Comparison of ENCODE assay signal across 28 mouse cellular contexts in genomic region chr1:189214477-189214876, GRCm38 (mm10).
DNase-seq lines count a peak whose midpoint lies in the region; ATAC-seq and TF ChIP-seq lines count a peak whose summit lies in the region.
"Had no signal": no experiment of that assay in that cellular context is flagged by ENCODE, and none has a peak within 500 bp of the region (broad histone marks: within the 10 kb centered on the region; RNA-seq: fewer than 3 reads in every experiment).

No protein-coding gene starts in this region.

- 66% methylated on average over 3 of the region's 3 CpGs for WGBS in forebrain, embryonic 15.5 days
- 81% methylated on average over 3 of the region's 3 CpGs for WGBS in forebrain, embryonic 14.5 days
- WGBS in heart, embryonic 13.5 days, result 83% methylated on average over 3 of the region's 3 CpGs
- 66% methylated on average over 3 of the region's 3 CpGs for WGBS in lung, embryonic 16.5 days
- 78% methylated on average over 3 of the region's 3 CpGs for WGBS in lung, postnatal 0 days

- H3K4me2 ChIP-seq in forebrain, embryonic 15.5 days (replicated peaks), result no peak overlapping the region
- H3K4me2 ChIP-seq in forebrain, embryonic 14.5 days (ENCODE audit: low read length), result no peak overlapping the region
- no peak overlapping the region for H3K4me2 ChIP-seq in heart, embryonic 13.5 days
- no peak overlapping the region for H3K4me2 ChIP-seq in lung, embryonic 16.5 days (ENCODE audit: low read depth, low read length)
- no peak overlapping the region for H3K4me2 ChIP-seq in lung, postnatal 0 days (replicated peaks; ENCODE audit: low read depth, low read length)
- H3K4me2 ChIP-seq: embryonic facial prominence, embryonic 13.5 days; hindbrain, embryonic 13.5 days; intestine, embryonic 15.5 days had no signal

- TF ChIP-seq CTCF in lung, postnatal 0 days (IDR thresholded peaks at IDR 0.05), result no peak

- H3K27me3 ChIP-seq in forebrain, embryonic 15.5 days, result no peaks in the 10 kb centered on the region
- H3K27me3 ChIP-seq in forebrain, embryonic 14.5 days (replicated peaks; ENCODE audit: control insufficient read depth, insufficient read depth, low read length), result no peaks in the 10 kb centered on the region
- H3K27me3 ChIP-seq in heart, embryonic 13.5 days (replicated peaks), result no peaks in the 10 kb centered on the region
- no peaks in the 10 kb centered on the region for H3K27me3 ChIP-seq in lung, embryonic 16.5 days (ENCODE audit: control insufficient read depth, insufficient read depth, low read depth, low read length)
- no peaks in the 10 kb centered on the region for H3K27me3 ChIP-seq in lung, postnatal 0 days (replicated peaks; ENCODE audit: insufficient read depth, low read length)
- H3K27me3 ChIP-seq: CH12.LX; embryonic facial prominence, embryonic 13.5 days; hindbrain, embryonic 13.5 days; intestine, embryonic 15.5 days had no signal

- H3K4me3 ChIP-seq in forebrain, embryonic 15.5 days, result no peak overlapping the region
- H3K4me3 ChIP-seq in forebrain, embryonic 14.5 days (ENCODE audit: low read depth, low read length), result no peak overlapping the region
- no peak overlapping the region for H3K4me3 ChIP-seq in heart, embryonic 13.5 days
- no peak overlapping the region for H3K4me3 ChIP-seq in lung, embryonic 16.5 days (ENCODE audit: low read length)
- H3K4me3 ChIP-seq in lung, postnatal 0 days (ENCODE audit: low read depth, low read length), result no peak overlapping the region
- H3K4me3 ChIP-seq: embryonic facial prominence, embryonic 10.5 days; embryonic facial prominence, embryonic 13.5 days; forebrain, embryonic 10.5 days; heart, adult 2 months; heart, embryonic 10.5 days; hindbrain, embryonic 10.5 days; hindbrain, embryonic 13.5 days; intestine, embryonic 15.5 days had no signal

- no peaks in the 10 kb centered on the region for H3K36me3 ChIP-seq in forebrain, embryonic 15.5 days
- 0 out of 2 replicates have a peak, but pooled peaks cover 2% of the 10 kb centered on the region for H3K36me3 ChIP-seq in forebrain, embryonic 14.5 days (ENCODE audit: control insufficient read depth, insufficient read depth, low read length)
- no peaks in the 10 kb centered on the region for H3K36me3 ChIP-seq in heart, embryonic 13.5 days
- no peaks in the 10 kb centered on the region for H3K36me3 ChIP-seq in lung, embryonic 16.5 days (ENCODE audit: control insufficient read depth, insufficient read depth, low read length)
- no peaks in the 10 kb centered on the region for H3K36me3 ChIP-seq in lung, postnatal 0 days (ENCODE audit: insufficient read depth, low read length)
- H3K36me3 ChIP-seq: embryonic facial prominence, embryonic 10.5 days; forebrain, embryonic 10.5 days; G1E; heart, embryonic 10.5 days; hindbrain, embryonic 10.5 days; intestine, embryonic 15.5 days had no signal

- DNase-seq in forebrain, embryonic 14.5 days (ENCODE audit: low spot score), result no peak
- no peak for DNase-seq in heart, postnatal 4 days
- DNase-seq in lung, postnatal 0 days (ENCODE audit: low spot score), result no peak
- no peak for DNase-seq in spleen, adult 12 weeks (ENCODE audit: low spot score)
- no peak for DNase-seq in cerebellum, adult 11-12 months
- DNase-seq: adrenal gland, adult 2 months; adrenal gland, postnatal 14 days; cerebellum, adult 11 months; cerebellum, adult 8-10 months; cerebellum, postnatal 10 days; cerebellum, postnatal 36 days; embryo, embryonic 11 days; gastrocnemius, postnatal 10 days; gastrocnemius, postnatal 36 days; heart, adult 2 months had no signal

- TF ChIP-seq EP300 in lung, postnatal 0 days (IDR thresholded peaks at IDR 0.05), result no peak

- 0 out of 2 replicates have a peak overlapping the region, but pooled peaks have one; percentile 16 for H3K27ac ChIP-seq in forebrain, embryonic 15.5 days (replicated peaks)
- no peak overlapping the region for H3K27ac ChIP-seq in forebrain, embryonic 14.5 days (ENCODE audit: low read depth, low read length)
- 0 out of 2 replicates have a peak overlapping the region, but pooled peaks have one; percentile 33 for H3K27ac ChIP-seq in heart, embryonic 13.5 days (replicated peaks)
- H3K27ac ChIP-seq in lung, embryonic 16.5 days (ENCODE audit: low read length), result no peak overlapping the region
- no peak overlapping the region for H3K27ac ChIP-seq in lung, postnatal 0 days (ENCODE audit: low read length)
- H3K27ac ChIP-seq: embryonic facial prominence, embryonic 10.5 days; embryonic facial prominence, embryonic 13.5 days; forebrain, embryonic 10.5 days; heart, adult 2 months; heart, embryonic 10.5 days; hindbrain, embryonic 10.5 days; hindbrain, embryonic 13.5 days; intestine, embryonic 15.5 days had no signal

- H3K4me1 ChIP-seq in forebrain, embryonic 15.5 days, result peaks cover 28% of the 10 kb centered on the region
- peaks cover 9% of the 10 kb centered on the region; the same call in 1 of the 2 replicates for H3K4me1 ChIP-seq in forebrain, embryonic 14.5 days (ENCODE audit: control insufficient read depth, insufficient read depth, low read length)
- peaks cover 14% of the 10 kb centered on the region for H3K4me1 ChIP-seq in heart, embryonic 13.5 days
- peaks cover 5% of the 10 kb centered on the region; the same call in 1 of the 2 replicates for H3K4me1 ChIP-seq in lung, embryonic 16.5 days (replicated peaks; ENCODE audit: control insufficient read depth, insufficient read depth, low read length)
- H3K4me1 ChIP-seq in lung, postnatal 0 days (ENCODE audit: insufficient read depth, low read depth, low read length), result no peaks in the 10 kb centered on the region
- H3K4me1 ChIP-seq: embryonic facial prominence, embryonic 10.5 days; embryonic facial prominence, embryonic 13.5 days had no signal

- H3K9me3 ChIP-seq in forebrain, embryonic 15.5 days, result no peaks in the 10 kb centered on the region
- no peaks in the 10 kb centered on the region for H3K9me3 ChIP-seq in forebrain, embryonic 14.5 days (replicated peaks; ENCODE audit: control insufficient read depth, low read length)
- no peaks in the 10 kb centered on the region for H3K9me3 ChIP-seq in heart, embryonic 13.5 days
- H3K9me3 ChIP-seq in lung, embryonic 16.5 days (ENCODE audit: control insufficient read depth, low read length), result no peaks in the 10 kb centered on the region
- H3K9me3 ChIP-seq in lung, postnatal 0 days (ENCODE audit: low read length), result no peaks in the 10 kb centered on the region
- H3K9me3 ChIP-seq: embryonic facial prominence, embryonic 10.5 days; embryonic facial prominence, embryonic 13.5 days; heart, embryonic 10.5 days; intestine, embryonic 15.5 days had no signal

- ATAC-seq in forebrain, embryonic 15.5 days (replicated peaks), result 0 out of 2 replicates have a peak, but pooled peaks have one; percentile 49
- no peak for ATAC-seq in forebrain, embryonic 14.5 days
- ATAC-seq in heart, embryonic 13.5 days (ENCODE audit: extremely low read depth, insufficient number of reproducible peaks, low FRiP score, low TSS enrichment), result no peak
- 0 out of 2 replicates have a peak, but pooled peaks have one; percentile 12 for ATAC-seq in lung, embryonic 16.5 days (ENCODE audit: low read depth)
- ATAC-seq in lung, postnatal 0 days, result no peak
- ATAC-seq: hindbrain, embryonic 16.5 days; intestine, embryonic 15.5 days had no signal

- no peak overlapping the region for H3K9ac ChIP-seq in forebrain, embryonic 15.5 days (replicated peaks)
- H3K9ac ChIP-seq in forebrain, embryonic 14.5 days (ENCODE audit: low read length), result no peak overlapping the region
- H3K9ac ChIP-seq in heart, embryonic 13.5 days, result no peak overlapping the region
- H3K9ac ChIP-seq in lung, embryonic 16.5 days (ENCODE audit: low read length), result no peak overlapping the region
- H3K9ac ChIP-seq in lung, postnatal 0 days (replicated peaks; ENCODE audit: low read depth), result no peak overlapping the region
- H3K9ac ChIP-seq: embryonic facial prominence, embryonic 13.5 days; hindbrain, embryonic 13.5 days; intestine, embryonic 15.5 days had no signal

Comparison
In these comparisons a context has a peak if more than half of its experiments do, and no peak if none do; other contexts are left out.
1. ATAC-seq: peak in forebrain, embryonic 15.5 days (single experiment) and lung, embryonic 16.5 days (single experiment); none in forebrain, embryonic 14.5 days (single experiment), heart, embryonic 13.5 days (single experiment) and lung, postnatal 0 days (single experiment).
2. H3K27ac ChIP-seq: peak in forebrain, embryonic 15.5 days (single experiment) and heart, embryonic 13.5 days (single experiment); none in forebrain, embryonic 14.5 days (single experiment), lung, embryonic 16.5 days (single experiment) and lung, postnatal 0 days (single experiment).